Mouse (Mus musculus) liver, embryonic 14.5 days (tissue): Measurements from ENCODE around the gene Gtf2f1.

Experiments
- CTCF ChIP-seq: IDR thresholded peaks from 2 replicates; pipeline ENCODE4 v1.5.1; 2016; ENCODE audit warnings: antibody characterized with exemption, low read depth, control low read depth
- EP300 ChIP-seq: IDR thresholded peaks from 2 replicates; pipeline ENCODE4 v1.6.1; 2016; ENCODE audit warnings: antibody characterized with exemption, low read depth

GRCm38 (mm10) chr17:57048816-57049215, 37.7 kb upstream of the Gtf2f1 start:
- no peak for TF ChIP-seq CTCF
- TF ChIP-seq EP300, result no peak
